Mouse (Mus musculus) T-helper 17 cell (primary cell): ENCODE measurements around the gene Crocc2.

Experiments used
- in situ Hi-C, 2 experiments: fragments of 300-600 bp; cut with MboI, MseI; formaldehyde crosslinking; loops; 1 replicate in 1 of 2; 2 replicates in 1 of 2; pipeline ENCODE4 v1.15.1; 2025; ENCODE audit warnings: high pct_unique_total_duplicates in 2 of 2

The Crocc2 gene

GRCm38 (mm10) chr1:93168295-93168775 lies at the start of gene Crocc2:
Gene Crocc2 (plus strand): TSS chr1:93168725.
- in situ Hi-C loops: no loop called here

GRCm38 (mm10) chr1:93118816-93119215 lies 49.7 kb upstream of the Crocc2 start:
- in situ Hi-C loops: no loop called here

- in situ Hi-C loops: no loop called here
These were observed 45.2 kb upstream of the Crocc2 start for GRCm38 (mm10) chr1:93123179-93123854.

- in situ Hi-C loops: no loop called here
These were observed 44.5 kb upstream of the Crocc2 start for GRCm38 (mm10) chr1:93124066-93124465.

GRCm38 (mm10) chr1:93125256-93125655 lies 43.3 kb upstream of the Crocc2 start:
- in situ Hi-C loops: no loop called here

GRCm38 (mm10) chr1:93128209-93128608 lies 40.3 kb upstream of the Crocc2 start:
- in situ Hi-C loops: no loop called here

GRCm38 (mm10) chr1:93128710-93129349 lies 39.7 kb upstream of the Crocc2 start:
- in situ Hi-C loops: no loop called here

- in situ Hi-C loops: no loop called here
These were observed 38.1 kb upstream of the Crocc2 start for GRCm38 (mm10) chr1:93130242-93130983.

- in situ Hi-C loops: no loop called here
These were observed 35.8 kb upstream of the Crocc2 start for GRCm38 (mm10) chr1:93132676-93133075.

- in situ Hi-C loops: no loop called here
These were observed 33.4 kb upstream of the Crocc2 start, which contains the start of gene Agxt for GRCm38 (mm10) chr1:93135036-93135526. Gene Agxt (plus strand): TSS chr1:93135240.

GRCm38 (mm10) chr1:93138534-93138933 lies 30.0 kb upstream of the Crocc2 start:
- in situ Hi-C loops: no loop called here

GRCm38 (mm10) chr1:93139713-93140112 lies 28.8 kb upstream of the Crocc2 start:
- in situ Hi-C loops: no loop called here

GRCm38 (mm10) chr1:93142871-93143270 lies 25.7 kb upstream of the Crocc2 start:
- in situ Hi-C loops: no loop called here

GRCm38 (mm10) chr1:93144176-93144575 lies 24.3 kb upstream of the Crocc2 start:
- in situ Hi-C loops: no loop called here

- in situ Hi-C loops: no loop called here
These were observed 17.4 kb upstream of the Crocc2 start for GRCm38 (mm10) chr1:93150907-93151661.

GRCm38 (mm10) chr1:93157566-93157965 lies 11.0 kb upstream of the Crocc2 start:
- in situ Hi-C loops: no loop called here

GRCm38 (mm10) chr1:93158916-93159315 lies 9.6 kb upstream of the Crocc2 start:
- in situ Hi-C loops: no loop called here

GRCm38 (mm10) chr1:93159566-93160500 lies 8.7 kb upstream of the Crocc2 start:
- in situ Hi-C loops: no loop called here

- in situ Hi-C loops: no loop called here
These were observed 7.9 kb upstream of the Crocc2 start, which contains the start of gene 2310007B03Rik for GRCm38 (mm10) chr1:93160501-93161133. Gene 2310007B03Rik (minus strand): TSS chr1:93160948.

GRCm38 (mm10) chr1:93161350-93161749 lies 7.2 kb upstream of the Crocc2 start:
- in situ Hi-C loops: no loop called here
